Mouse (Mus musculus) olfactory bulb, adult 2 months (tissue): ENCODE measurements around the gene Srsf10.

Experiments used
- CTCF ChIP-seq: fragments of 200-500 bp; IDR thresholded peaks from 2 replicates; pipeline ENCODE4 v1.5.1; 2012; ENCODE audit warnings: low read depth, mild to moderate bottlenecking, low read length, moderate library complexity; ENCODE audit not compliant: insufficient read depth
- POLR2A ChIP-seq: fragments of 200-500 bp; IDR thresholded peaks from 2 replicates; pipeline ENCODE4 v1.6.1; 2012; ENCODE audit warnings: mild to moderate bottlenecking, low read depth, low read length, moderate library complexity; ENCODE audit not compliant: insufficient read depth

DNA sequence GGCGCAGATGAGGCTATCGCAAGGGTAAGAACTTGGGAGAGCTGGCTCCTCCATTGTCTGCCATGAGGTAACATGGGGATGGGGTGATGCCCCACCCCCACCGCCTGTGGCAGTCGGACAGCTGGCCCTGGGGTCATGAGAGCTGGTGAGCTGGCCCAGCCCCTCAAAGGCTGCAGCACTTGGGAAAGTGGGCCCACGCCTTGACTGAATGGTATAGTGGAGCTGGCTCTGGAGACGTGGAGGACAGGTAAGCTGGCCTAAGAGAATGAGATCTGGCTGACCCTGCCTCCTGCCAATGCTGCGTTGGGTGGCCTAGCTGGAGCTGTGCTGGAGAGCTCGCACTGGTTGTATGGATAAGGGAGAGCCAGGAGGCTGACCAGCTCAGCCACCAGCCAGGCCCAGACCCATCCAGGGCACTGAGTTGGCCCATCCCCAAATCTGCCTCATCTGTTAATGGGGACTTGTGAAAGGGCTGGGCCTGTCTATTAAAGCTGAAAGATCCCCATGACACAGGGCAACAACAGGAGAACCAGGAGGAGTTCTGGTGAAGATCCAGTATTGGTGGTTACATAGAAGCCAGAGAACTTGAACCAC is 21.3 kb upstream of the Srsf10 start:
- TF ChIP-seq CTCF, result no peak
- no peak for TF ChIP-seq POLR2A
